Mouse (Mus musculus) frontal cortex, adult 2 months (tissue): ENCODE data around the gene Slc9a3r2. TPM values are rescaled to one million over a fixed set of nuclear protein-coding genes. Genes with fewer than 3 reads are reported as not detected.
"Not testable (repeated sequence)": the region's sequence is repeated elsewhere in the genome, so short reads cannot be mapped to it uniquely, and the experiment has no call there.

ENCODE experiments used
- DNase-seq, 2 experiments: peaks; one replicate each; pipeline ENCODE4 v3.0.0; 2022; ENCODE audit warnings: low spot score in 1 of 2; ENCODE audit errors: extremely low spot score in 1 of 2
- polyA plus RNA-seq: library from polyadenylated mRNA; depleted of rRNA; stranded (reverse); fragments of >200 nt; gene quantifications from 2 replicates; pipeline ENCODE4 v1.2.3, GENCODE M21; 2012

Slc9a3r2 gene
- polyA plus RNA-seq, 1 experiment, result 80.5 TPM

- DNase-seq, result not testable (repeated sequence)
Measured at GRCm38 (mm10) chr17:24669214-24669544, 19.1 kb upstream of the Slc9a3r2 start.

- DNase-seq, result peak in 1 of 2 experiments; percentile 70
Measured at GRCm38 (mm10) chr17:24667416-24667815, 17.3 kb upstream of the Slc9a3r2 start.

- not testable (repeated sequence) for DNase-seq
Measured at GRCm38 (mm10) chr17:24667011-24667410, 16.9 kb upstream of the Slc9a3r2 start.

GRCm38 (mm10) chr17:24658017-24658758 lies 8.1 kb upstream of the Slc9a3r2 start, which contains the start of gene Npw:
Gene Npw (minus strand): TSS chr17:24658457.
- no peak for DNase-seq

GRCm38 (mm10) chr17:24654969-24655368 lies 4.8 kb upstream of the Slc9a3r2 start:
- DNase-seq, result no peak

GRCm38 (mm10) chr17:24653967-24654710 lies 4.0 kb upstream of the Slc9a3r2 start:
- peak in 1 of 2 experiments; percentile 76 for DNase-seq

- DNase-seq, result no peak
Measured at GRCm38 (mm10) chr17:24651835-24652234, 1.7 kb upstream of the Slc9a3r2 start.

GRCm38 (mm10) chr17:24650766-24651165 lies 639 bp upstream of the Slc9a3r2 start:
- DNase-seq, result no peak

GRCm38 (mm10) chr17:24649581-24650069 lies 502 bp downstream of the Slc9a3r2 start:
- no peak for DNase-seq

GRCm38 (mm10) chr17:24648731-24649377 lies 1.3 kb downstream of the Slc9a3r2 start:
- no peak for DNase-seq

- DNase-seq, result no peak
Measured at GRCm38 (mm10) chr17:24647493-24647892, 2.6 kb downstream of the Slc9a3r2 start.

GRCm38 (mm10) chr17:24646381-24646780 lies 3.7 kb downstream of the Slc9a3r2 start:
- no peak for DNase-seq

- DNase-seq, result no peak
Measured at GRCm38 (mm10) chr17:24645916-24646315, 4.2 kb downstream of the Slc9a3r2 start.

- peak in 1 of 2 experiments; percentile 30 for DNase-seq
Measured at GRCm38 (mm10) chr17:24644875-24645721, 5.0 kb downstream of the Slc9a3r2 start.

GRCm38 (mm10) chr17:24644030-24644715 lies 6.0 kb downstream of the Slc9a3r2 start:
- DNase-seq, result no peak

GRCm38 (mm10) chr17:24642791-24643343 lies 7.3 kb downstream of the Slc9a3r2 start:
- DNase-seq, result no peak

GRCm38 (mm10) chr17:24641944-24642343 lies 8.2 kb downstream of the Slc9a3r2 start:
- no peak for DNase-seq

GRCm38 (mm10) chr17:24640581-24640980 lies 9.5 kb downstream of the Slc9a3r2 start:
- DNase-seq, result no peak

- DNase-seq, result no peak
Measured at GRCm38 (mm10) chr17:24640119-24640518, 10.0 kb downstream of the Slc9a3r2 start.
